Mouse (Mus musculus) MEL (cell line): ENCODE data around the gene Rnf213. TPM values are rescaled to one million over a fixed set of nuclear protein-coding genes. Genes with fewer than 3 reads are reported as not detected.

Experiments used
- DNase-seq: peaks from one replicate; pipeline ENCODE4 v3.0.0; 2011; ENCODE audit warnings: low read depth, low spot score
- H3K27ac ChIP-seq: 2 replicates; pipeline ENCODE4 v1.5.1; 2012; ENCODE audit warnings: low read depth, mild to moderate bottlenecking, control low read depth, low read length, moderate library complexity; ENCODE audit not compliant: control insufficient read depth
- H3K27me3 ChIP-seq, 2 experiments: fragments of 150-350 bp in 1 of 2; sonication (generic) in 1 of 2; 2 replicates each; pipeline ENCODE4 v1.6.1; 2012; ENCODE audit warnings: low read length in 2 of 2, mild to moderate bottlenecking in 2 of 2, improper control_type of control experiment in 1 of 2, moderate library complexity in 1 of 2; ENCODE audit not compliant: insufficient read depth in 2 of 2, control insufficient read depth in 1 of 2
- H3K36me3 ChIP-seq, 2 experiments: 2 replicates each; pipeline ENCODE4 v1.6.1; 2012 to 2014; ENCODE audit warnings: low read length in 2 of 2, improper control_type of control experiment in 1 of 2, inconsistent platforms in 1 of 2, mild to moderate bottlenecking in 1 of 2; ENCODE audit not compliant: insufficient read depth in 2 of 2, control insufficient read depth in 1 of 2
- H3K4me1 ChIP-seq, 2 experiments: fragments of 150-350 bp in 1 of 2; sonication (generic) in 1 of 2; 2 replicates each; pipeline ENCODE4 v1.6.1; 2012; ENCODE audit warnings: low read length in 2 of 2, improper control_type of control experiment in 1 of 2, mild to moderate bottlenecking in 1 of 2; ENCODE audit not compliant: insufficient read depth in 2 of 2, control insufficient read depth in 1 of 2
- H3K4me3 ChIP-seq, 2 experiments: fragments of 150-350 bp in 1 of 2; sonication (generic) in 1 of 2; 2 replicates each; pipeline ENCODE4 v1.5.1; 2012; ENCODE audit warnings: low read depth in 2 of 2, low read length in 2 of 2, mild to moderate bottlenecking in 2 of 2, moderate library complexity in 2 of 2, control low read depth in 1 of 2, improper control_type of control experiment in 1 of 2; ENCODE audit not compliant: control insufficient read depth in 1 of 2, insufficient read depth in 1 of 2
- H3K79me2 ChIP-seq: 2 replicates; pipeline ENCODE4 v1.6.1; 2012; ENCODE audit warnings: mild to moderate bottlenecking, low read length, moderate library complexity; ENCODE audit not compliant: control insufficient read depth, poor library complexity, insufficient read depth
- H3K9ac ChIP-seq: 2 replicates; pipeline ENCODE4 v1.6.1; 2012; ENCODE audit warnings: low read depth, mild to moderate bottlenecking, control low read depth, low read length, moderate library complexity; ENCODE audit not compliant: control insufficient read depth, poor library complexity, severe bottlenecking
- H3K9me3 ChIP-seq: fragments of 150-350 bp; sonication (generic); replicated peaks from 2 replicates; pipeline ENCODE4 v1.6.1; 2012; ENCODE audit warnings: mild to moderate bottlenecking, low read length, improper control_type of control experiment, moderate library complexity; ENCODE audit not compliant: insufficient read depth
- BHLHE40 ChIP-seq: IDR thresholded peaks from 2 replicates; pipeline ENCODE4 v1.6.1; 2012; ENCODE audit warnings: low read depth, mild to moderate bottlenecking, inconsistent platforms, low read length, improper control_type of control experiment, borderline replicate concordance
- EP300 ChIP-seq, 2 experiments: IDR thresholded peaks; 2 replicates each; pipeline ENCODE4 v1.6.1; 2011; ENCODE audit warnings: improper control_type of control experiment in 2 of 2, low read length in 2 of 2, low read depth in 1 of 2, mild to moderate bottlenecking in 1 of 2
- GABPA ChIP-seq: IDR thresholded peaks from 2 replicates; pipeline ENCODE4 v1.6.1; 2012; ENCODE audit warnings: low read depth, mild to moderate bottlenecking, inconsistent platforms, low read length, improper control_type of control experiment, moderate library complexity
- KAT2A ChIP-seq: conservative IDR thresholded peaks from 2 replicates; pipeline ENCODE4 v1.6.1; 2012; ENCODE audit warnings: low read depth, low read length, improper control_type of control experiment, inconsistent platforms
- MAZ ChIP-seq: IDR thresholded peaks from 2 replicates; pipeline ENCODE4 v1.6.1; 2012; ENCODE audit warnings: low read depth, mild to moderate bottlenecking, inconsistent platforms, low read length, improper control_type of control experiment
- POLR2A ChIP-seq, 2 experiments: IDR thresholded peaks; 2 replicates each; pipeline ENCODE4 v1.6.1; 2011 to 2012; ENCODE audit warnings: low read length in 2 of 2, mild to moderate bottlenecking in 2 of 2, control low read depth in 1 of 2, improper control_type of control experiment in 1 of 2, low read depth in 1 of 2, moderate library complexity in 1 of 2; ENCODE audit not compliant: control insufficient read depth in 1 of 2, insufficient read depth in 1 of 2, poor library complexity in 1 of 2
- SMC3 ChIP-seq: IDR thresholded peaks from 2 replicates; pipeline ENCODE4 v1.6.1; 2011; ENCODE audit warnings: low read depth, low read length, improper control_type of control experiment
- TAL1 ChIP-seq: IDR thresholded peaks from 2 replicates; pipeline ENCODE4 v1.6.1; 2012; ENCODE audit warnings: mild to moderate bottlenecking, inconsistent platforms, low read length, moderate library complexity, mixed read lengths
- UBTF ChIP-seq: IDR thresholded peaks from 2 replicates; pipeline ENCODE4 v1.6.1; 2012; ENCODE audit warnings: low read depth, mild to moderate bottlenecking, inconsistent platforms, low read length, improper control_type of control experiment, moderate library complexity, borderline replicate concordance; ENCODE audit not compliant: insufficient read depth
- USF1 ChIP-seq: IDR thresholded peaks from 2 replicates; pipeline ENCODE4 v1.6.1; 2014; ENCODE audit warnings: low read depth, mild to moderate bottlenecking, inconsistent platforms, low read length, improper control_type of control experiment, moderate library complexity
- ZKSCAN1 ChIP-seq: IDR thresholded peaks from 2 replicates; pipeline ENCODE4 v1.6.1; 2012; ENCODE audit warnings: low read depth, mild to moderate bottlenecking, inconsistent platforms, low read length, improper control_type of control experiment, moderate library complexity
- ZMIZ1 ChIP-seq: IDR thresholded peaks from 2 replicates; pipeline ENCODE4 v1.6.1; 2012; ENCODE audit warnings: low read depth, mild to moderate bottlenecking, inconsistent platforms, low read length, improper control_type of control experiment, moderate library complexity
- polyA plus RNA-seq, 2 experiments: library from polyadenylated mRNA; stranded (reverse) in 1 of 2; unstranded in 1 of 2; fragments of >175 nt in 1 of 2; fragments of >200 nt in 1 of 2; gene quantifications; 2 replicates each; pipeline versions ENCODE4 v1.2.1 to v1.2.4; 2012; ENCODE audit warnings: low replicate concordance in 2 of 2, low read depth in 1 of 2; ENCODE audit not compliant: insufficient read length in 2 of 2, insufficient read depth in 1 of 2, missing spikeins in 1 of 2
- total RNA-seq: library from RNA; depleted of rRNA; stranded (reverse); fragments of 300-350 nt; gene quantifications from 2 replicates; pipeline ENCODE4 v1.2.3, GENCODE M21; 2012

Gene Rnf213
- total and polyA plus RNA-seq, 3 experiments: 10.7 to 11.6 TPM; not detected in 1

- peaks cover 0 to 3% of the 10 kb centered on the region in 2 experiments; a peak in 2 of 4 replicates for H3K27me3 ChIP-seq
- TF ChIP-seq USF1 (no peak), POLR2A (IDR thresholded peaks at IDR 0.05; ENCODE audit: control insufficient read depth in 1 of 2, insufficient read depth in 1 of 2, low read depth in 1 of 2, low read length in 2 of 2, poor library complexity in 1 of 2) (no peak), GABPA (no peak)
- no peak for DNase-seq
Observed at GRCm38 (mm10) chr11:119513038-119513659, 120.2 kb downstream of the Rnf213 start.

GRCm38 (mm10) chr11:119514108-119514860 is 121.4 kb downstream of the Rnf213 start:
- no peaks in the 10 kb centered on the region for H3K36me3 ChIP-seq
- H3K79me2 ChIP-seq: no peaks in the 10 kb centered on the region
- H3K4me1 ChIP-seq: no peaks in the 10 kb centered on the region
- no peaks in the 10 kb centered on the region for H3K9me3 ChIP-seq
- H3K27ac ChIP-seq: no peak overlapping the region
- no peak for DNase-seq
- peaks cover 8 to 12% of the 10 kb centered on the region in 2 experiments for H3K27me3 ChIP-seq
- TF ChIP-seq USF1 (no peak), SMC3 (no peak), ZMIZ1 (no peak), UBTF (no peak), TAL1 (no peak), KAT2A (no peak), BHLHE40 (no peak), MAZ (no peak), EP300 (IDR thresholded peaks at IDR 0.05; ENCODE audit: low read depth in 1 of 2, low read length in 2 of 2) (no peak), ZKSCAN1 (no peak)
- H3K9ac ChIP-seq: no peak overlapping the region
- H3K4me3 ChIP-seq: no peak overlapping the region

More at GRCm38 (mm10) chr11:119513038-119513659, 120.2 kb downstream of the Rnf213 start:
- no peaks in the 10 kb centered on the region for H3K9me3 ChIP-seq
- H3K4me1 ChIP-seq: no peaks in the 10 kb centered on the region
- no peak overlapping the region for H3K27ac ChIP-seq
- no peaks in the 10 kb centered on the region for H3K79me2 ChIP-seq
- H3K9ac ChIP-seq: no peak overlapping the region
- no peaks in the 10 kb centered on the region for H3K36me3 ChIP-seq
- H3K4me3 ChIP-seq: no peak overlapping the region
